Mouse (Mus musculus) embryonic facial prominence, embryonic 11.5 days (tissue): Measurements from ENCODE around the gene Hoxb4. TPM values are rescaled to one million over a fixed set of nuclear protein-coding genes. Genes with fewer than 3 reads are reported as not detected.

Experiments
- ATAC-seq: fragments of 200-750 bp; cut with Nextera tagmentation; replicated peaks from 2 replicates; pipeline ENCODE4 v1.8.0; 2017; ENCODE audit warnings: low read depth; ENCODE audit not compliant: insufficient number of reproducible peaks, low FRiP score, low TSS enrichment
- DNase-seq: peaks from one replicate; pipeline ENCODE4 v3.0.0-alpha.2; 2015; ENCODE audit warnings: low spot score
- H3K27ac ChIP-seq: fragments of 300-500 bp; sonication (generic); replicated peaks from 2 replicates; pipeline ENCODE4 v1.5.1; 2014; ENCODE audit warnings: mild to moderate bottlenecking, low read depth, low read length, control low read depth
- H3K27me3 ChIP-seq: fragments of 300-500 bp; sonication (generic); 2 replicates; pipeline ENCODE4 v1.6.1; 2014; ENCODE audit warnings: mild to moderate bottlenecking, low read length, moderate library complexity, mixed read lengths; ENCODE audit not compliant: control insufficient read depth, insufficient read depth
- H3K36me3 ChIP-seq: fragments of 300-500 bp; sonication (generic); replicated peaks from 2 replicates; pipeline ENCODE4 v1.6.1; 2014; ENCODE audit warnings: low read depth, mild to moderate bottlenecking, low read length, moderate library complexity, mixed read lengths; ENCODE audit not compliant: control insufficient read depth, insufficient read depth
- H3K4me1 ChIP-seq: fragments of 300-500 bp; sonication (generic); 2 replicates; pipeline ENCODE4 v1.6.1; 2014; ENCODE audit warnings: low read length, mixed read lengths; ENCODE audit not compliant: control insufficient read depth, insufficient read depth
- H3K4me2 ChIP-seq: fragments of 300-500 bp; sonication (generic); 2 replicates; pipeline ENCODE4 v1.6.1; 2014; ENCODE audit warnings: low read depth, mild to moderate bottlenecking, control low read depth, low read length, moderate library complexity
- H3K4me3 ChIP-seq: fragments of 300-500 bp; sonication (generic); 2 replicates; pipeline ENCODE4 v1.5.1; 2014; ENCODE audit warnings: low read depth, low read length, control low read depth
- H3K9ac ChIP-seq: fragments of 300-500 bp; sonication (generic); replicated peaks from 2 replicates; pipeline ENCODE4 v1.6.1; 2014; ENCODE audit warnings: mild to moderate bottlenecking, control low read depth, low read length
- H3K9me3 ChIP-seq: fragments of 300-500 bp; sonication (generic); replicated peaks from 2 replicates; pipeline ENCODE4 v1.6.1; 2016; ENCODE audit warnings: mild to moderate bottlenecking, low read length, inconsistent platforms, mixed read lengths; ENCODE audit not compliant: control insufficient read depth
- WGBS: fragments of 180-500 bp; shearing (Covaris S2); extraction: QIAGEN DNeasy Blood & Tissue Kit; methylation state at CpG from one replicate; pipeline ENCODE4 v1.1.7; 2014; 5-methylcytosine and 5-hydroxymethylcytosine counted together
- polyA plus RNA-seq: library from polyadenylated mRNA; unstranded; fragments of >200 nt; fragmentation: Nextera tagmentation; extraction: Ambion mirVana; gene quantifications from 2 replicates; pipeline ENCODE4 v1.2.1, GENCODE M21; 2014

Hoxb4 gene
- polyA plus RNA-seq, 1 experiment from 2014 or later: 0.24 TPM

- ATAC-seq (no peak), DNase-seq (no peak)
- Histone ChIP-seq H3K4me2 (no peak overlapping the region), H3K4me3 (no peak overlapping the region), H3K27ac (no peak overlapping the region), H3K27me3 (peaks cover 89% of the 10 kb centered on the region), H3K36me3 (no peaks in the 10 kb centered on the region), H3K9ac (no peak overlapping the region), H3K4me1 (no peaks in the 10 kb centered on the region; the same call in 1 of the 2 replicates), H3K9me3 (no peaks in the 10 kb centered on the region)
- 5% methylated on average over 2 of the region's 2 CpGs for WGBS
These were observed 25.2 kb downstream of the Hoxb4 start for GRCm38 (mm10) chr11:96343206-96343745.

GRCm38 (mm10) chr11:96344061-96344877 lies 26.2 kb downstream of the Hoxb4 start:
- H3K4me1 ChIP-seq: no peaks in the 10 kb centered on the region; the same call in 1 of the 2 replicates
- H3K27me3 ChIP-seq: peaks cover 89% of the 10 kb centered on the region
- 3% methylated on average over 39 of the region's 40 CpGs for WGBS
- H3K9ac ChIP-seq: no peak overlapping the region
- H3K4me2 ChIP-seq: no peak overlapping the region; the same call in 1 of the 2 replicates
- H3K9me3 ChIP-seq: no peaks in the 10 kb centered on the region
- no peak for ATAC-seq
- no peaks in the 10 kb centered on the region for H3K36me3 ChIP-seq
- 0 out of 2 replicates have a peak overlapping the region, but pooled peaks have one; percentile 1 for H3K4me3 ChIP-seq
- no peak for DNase-seq
- H3K27ac ChIP-seq: no peak overlapping the region

GRCm38 (mm10) chr11:96344878-96345159 lies 26.8 kb downstream of the Hoxb4 start:
- Histone ChIP-seq H3K27me3 (peaks cover 89% of the 10 kb centered on the region), H3K4me1 (no peaks in the 10 kb centered on the region; the same call in 1 of the 2 replicates), H3K4me3 (no peak overlapping the region), H3K9ac (no peak overlapping the region), H3K4me2 (no peak overlapping the region), H3K36me3 (no peaks in the 10 kb centered on the region), H3K27ac (no peak overlapping the region), H3K9me3 (no peaks in the 10 kb centered on the region)
- ATAC-seq: no peak
- 1% methylated on average over 6 of the region's 6 CpGs for WGBS
- DNase-seq: no peak

GRCm38 (mm10) chr11:96345220-96345892 lies 27.3 kb downstream of the Hoxb4 start:
- Histone ChIP-seq H3K36me3 (no peaks in the 10 kb centered on the region), H3K9ac (no peak overlapping the region), H3K4me2 (peak overlapping the region; percentile 38), H3K27me3 (peaks cover 89% of the 10 kb centered on the region), H3K4me1 (no peaks in the 10 kb centered on the region; the same call in 1 of the 2 replicates), H3K9me3 (no peaks in the 10 kb centered on the region), H3K4me3 (peak overlapping the region; percentile 14), H3K27ac (no peak overlapping the region)
- DNase-seq (no peak), ATAC-seq (no peak)
- under 1% methylated on average over 37 of the region's 56 CpGs for WGBS

- peak overlapping the region; percentile 38 for H3K4me2 ChIP-seq
- WGBS: 2% methylated on average over 45 of the region's 45 CpGs
- H3K9ac ChIP-seq: no peak overlapping the region
- peak overlapping the region; percentile 14; the same call in 1 of the 2 replicates for H3K4me3 ChIP-seq
- H3K27me3 ChIP-seq: peaks cover 89% of the 10 kb centered on the region
- no peaks in the 10 kb centered on the region for H3K9me3 ChIP-seq
- no peaks in the 10 kb centered on the region; the same call in 1 of the 2 replicates for H3K4me1 ChIP-seq
- H3K36me3 ChIP-seq: no peaks in the 10 kb centered on the region
- DNase-seq (no peak), ATAC-seq (no peak)
- no peak overlapping the region for H3K27ac ChIP-seq
These were observed 28.1 kb downstream of the Hoxb4 start for GRCm38 (mm10) chr11:96345893-96346806.

GRCm38 (mm10) chr11:96346916-96347520 lies 29.0 kb downstream of the Hoxb4 start:
- WGBS: 17% methylated on average over 5 of the region's 5 CpGs
- no peaks in the 10 kb centered on the region for H3K4me1 ChIP-seq
- no peak overlapping the region for H3K27ac ChIP-seq
- H3K27me3 ChIP-seq: peaks cover 90% of the 10 kb centered on the region
- ATAC-seq: no peak
- DNase-seq: no peak
- H3K36me3 ChIP-seq: no peaks in the 10 kb centered on the region
- no peak overlapping the region for H3K4me3 ChIP-seq
- no peak overlapping the region for H3K9ac ChIP-seq
- H3K9me3 ChIP-seq: no peaks in the 10 kb centered on the region
- H3K4me2 ChIP-seq: no peak overlapping the region

GRCm38 (mm10) chr11:96347717-96348116 lies 29.6 kb downstream of the Hoxb4 start:
- Histone ChIP-seq H3K27me3 (peaks cover 89% of the 10 kb centered on the region), H3K4me3 (no peak overlapping the region), H3K36me3 (no peaks in the 10 kb centered on the region), H3K9me3 (no peaks in the 10 kb centered on the region), H3K27ac (no peak overlapping the region), H3K4me2 (no peak overlapping the region), H3K4me1 (no peaks in the 10 kb centered on the region), H3K9ac (no peak overlapping the region)
- ATAC-seq (no peak), DNase-seq (no peak)
- WGBS: 7% methylated on average over 4 of the region's 4 CpGs
